Mouse (Mus musculus) cerebral cortex, adult 2 months (tissue): ENCODE measurements around the gene Prmt8.

Experiments
- WGBS: fragments of 180-500 bp; shearing (Covaris S2); methylation state at CpG from one replicate; pipeline ENCODE4 v1.1.7; 2018; 5-methylcytosine and 5-hydroxymethylcytosine counted together

Gene Prmt8

DNA sequence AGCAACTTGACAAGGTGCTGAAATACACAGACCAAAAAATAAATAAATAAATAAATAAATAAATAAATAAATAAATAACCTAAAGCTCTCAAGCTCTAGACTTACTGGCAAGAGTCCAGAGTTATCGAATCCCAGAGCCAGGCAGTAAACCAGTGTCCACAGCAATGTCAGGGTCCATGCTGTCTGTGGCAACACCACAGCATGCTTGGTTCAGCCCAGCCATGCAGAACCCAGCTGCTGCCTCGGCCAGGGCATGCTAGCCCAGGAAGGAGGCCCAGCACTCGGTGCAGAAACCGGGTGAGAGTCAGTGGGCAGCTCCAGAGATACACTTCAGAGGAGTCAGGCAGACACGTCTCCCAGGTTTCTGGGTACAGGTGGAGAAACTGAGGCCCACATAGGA lies 29.4 kb downstream of the Prmt8 start:
- 67% methylated on average over 5 of the region's 5 CpGs for WGBS

DNA sequence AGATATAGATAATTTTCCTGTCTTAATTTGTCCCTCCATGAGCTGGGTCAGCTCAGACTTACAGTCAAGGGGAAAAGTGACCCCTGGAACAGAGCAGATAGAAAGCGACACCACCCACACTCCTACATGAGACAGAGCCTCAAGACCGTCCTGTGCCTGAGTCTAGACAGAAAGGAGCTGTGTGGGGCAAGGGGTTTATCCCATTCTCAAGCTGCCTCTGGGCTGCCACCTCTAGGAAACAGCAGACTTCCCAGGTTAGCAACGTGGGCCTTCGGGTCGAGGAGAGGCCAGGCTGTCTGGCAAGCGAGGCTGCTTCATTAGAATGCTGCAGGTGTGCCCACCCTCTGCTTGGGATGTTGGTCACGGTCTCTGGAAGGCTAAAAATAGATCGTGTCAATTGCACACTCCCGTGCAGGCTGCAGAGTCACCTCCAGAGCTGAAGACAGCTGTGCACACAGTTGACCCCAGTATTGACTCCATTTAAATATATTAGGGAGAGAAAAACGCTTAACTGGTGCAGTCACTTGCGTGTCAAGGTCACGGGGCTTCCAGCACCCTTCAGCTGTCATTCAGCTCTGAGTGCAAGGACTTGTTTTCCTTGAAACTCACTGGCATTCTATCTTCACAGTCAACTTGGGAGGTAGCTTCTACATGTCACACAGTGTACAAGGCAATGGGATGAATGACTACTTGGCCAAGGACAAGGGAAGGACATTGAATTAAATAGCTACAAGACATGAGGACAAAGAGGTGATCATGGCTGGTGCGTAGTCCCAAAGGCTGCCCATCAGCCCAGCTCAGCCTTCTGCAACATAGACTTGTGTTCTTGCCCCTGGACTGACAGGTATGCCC lies 33.9 kb downstream of the Prmt8 start:
- WGBS: 62% methylated on average over 13 of the region's 13 CpGs

DNA sequence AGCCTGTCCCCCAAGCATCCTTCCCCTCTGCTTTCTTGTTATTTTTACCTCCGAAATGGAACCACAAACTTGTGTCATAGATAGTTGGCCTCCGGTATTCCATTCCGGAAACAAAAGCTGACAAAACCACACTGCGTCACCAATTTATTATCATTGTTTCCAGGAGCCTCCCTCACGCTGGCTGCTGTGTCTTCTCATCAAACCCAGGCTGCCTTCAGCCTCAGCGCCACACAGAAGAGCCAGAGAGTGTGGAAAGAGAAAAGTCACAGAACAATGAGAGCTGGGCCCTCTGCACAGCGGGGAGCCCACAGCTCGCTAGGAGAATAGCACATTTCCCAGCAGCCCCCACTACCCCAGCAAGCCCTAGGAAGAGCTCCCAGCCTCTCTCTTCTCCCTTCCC lies 46.1 kb downstream of the Prmt8 start:
- 56% methylated on average over 8 of the region's 8 CpGs for WGBS

DNA sequence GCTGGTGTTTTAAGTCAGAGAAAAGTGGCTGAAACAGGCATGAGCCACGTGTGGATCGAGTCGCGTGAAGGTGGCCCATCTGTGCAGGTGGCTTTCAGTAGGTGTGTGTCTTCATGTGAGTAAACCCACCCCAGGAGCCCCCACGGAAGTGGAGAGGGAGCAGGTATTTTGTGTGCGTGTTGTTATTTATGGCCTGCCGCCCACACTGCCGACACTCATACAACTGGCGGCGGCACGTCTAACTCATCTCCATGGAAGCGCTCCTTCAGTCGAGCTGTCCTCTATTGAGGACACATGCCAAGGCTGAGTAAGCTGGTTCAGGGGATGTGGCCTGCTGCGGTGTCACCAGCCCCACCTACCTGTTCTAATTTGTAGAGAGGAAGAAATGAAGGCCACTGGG lies 49.4 kb downstream of the Prmt8 start:
- WGBS: 59% methylated on average over 14 of the region's 14 CpGs

DNA sequence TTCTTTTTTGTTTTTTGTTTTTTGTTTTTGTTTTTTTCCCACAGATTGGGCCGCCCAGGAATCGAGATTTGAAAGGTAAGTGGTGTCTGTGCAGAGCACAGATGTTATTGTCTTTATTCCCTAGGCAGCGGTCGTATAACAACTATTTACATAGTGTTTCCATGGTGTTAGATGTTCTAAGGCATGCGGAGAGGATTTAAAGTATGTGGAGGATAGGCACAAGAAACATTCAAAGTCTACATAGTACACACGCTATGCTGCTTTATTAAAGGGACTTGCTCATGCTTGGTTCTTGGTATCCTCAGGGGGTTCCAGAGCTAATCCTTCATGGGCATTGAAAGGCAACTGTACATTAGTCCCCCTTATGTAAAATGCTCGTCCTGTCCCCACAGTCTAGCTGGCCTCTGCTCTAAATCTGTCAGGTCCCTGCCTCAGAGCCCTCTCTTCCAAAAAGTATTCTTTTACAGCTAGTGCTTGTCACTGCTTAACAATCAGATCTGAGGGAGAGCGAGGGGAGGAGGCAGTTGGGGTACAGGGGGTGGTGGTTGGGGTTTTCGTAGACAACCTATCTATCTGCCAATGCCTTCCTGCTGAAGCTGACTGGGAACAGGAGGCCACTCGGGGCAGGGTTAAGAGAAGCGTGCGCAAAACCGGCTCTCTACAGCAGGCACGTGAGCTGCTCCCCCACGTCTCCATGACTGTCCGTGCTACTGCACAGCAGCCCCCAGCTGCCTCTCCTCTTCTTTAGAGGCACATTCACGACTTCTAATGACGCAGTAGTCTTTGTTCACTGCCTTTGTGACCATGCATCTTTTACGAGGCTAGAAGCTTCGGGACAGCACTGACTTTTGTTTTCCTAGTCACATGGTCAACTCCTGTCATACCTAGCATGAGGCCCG lies 51.8 kb downstream of the Prmt8 start:
- 65% methylated on average over 21 of the region's 21 CpGs for whole genome bisulfite sequencing

DNA sequence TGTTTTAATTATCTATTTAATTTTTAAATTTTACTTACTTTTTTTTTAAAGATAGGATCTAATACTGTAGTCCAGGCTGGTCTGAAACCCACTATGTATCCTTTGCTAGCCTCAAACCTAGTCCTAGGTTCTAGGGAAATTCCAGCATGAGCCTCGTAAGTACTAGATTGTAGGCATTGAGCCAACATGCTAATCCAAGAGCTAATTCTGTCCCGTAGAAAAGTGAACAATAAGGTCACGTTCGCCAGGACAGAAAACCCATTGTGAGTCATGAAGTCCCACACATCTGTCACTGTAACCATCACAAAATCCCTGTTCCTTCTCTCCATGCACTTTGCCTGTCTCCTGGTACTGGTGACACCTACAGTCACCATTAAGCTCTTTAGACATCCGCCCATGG lies 53.8 kb downstream of the Prmt8 start:
- WGBS: 44% methylated on average over 5 of the region's 5 CpGs

DNA sequence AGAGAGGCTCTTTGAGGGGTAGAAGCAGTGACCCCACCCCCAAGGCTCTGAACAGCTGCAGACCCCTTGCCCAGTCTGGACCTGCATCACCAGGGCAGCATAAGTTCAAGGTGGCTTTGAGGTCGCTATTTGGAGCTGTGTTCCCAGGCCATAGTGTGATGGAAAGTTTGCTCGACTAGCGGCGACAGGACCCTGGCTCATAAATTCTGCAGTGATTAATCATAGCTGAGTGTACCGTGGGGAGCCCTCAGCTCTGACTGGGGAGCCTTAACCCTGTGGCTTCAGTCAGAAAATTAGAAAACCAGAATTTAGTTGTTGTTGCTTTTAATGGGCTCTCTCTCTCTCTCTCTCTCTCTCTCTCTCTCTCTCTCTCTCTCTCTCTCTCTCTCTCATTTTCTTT lies 54.4 kb downstream of the Prmt8 start:
- 80% methylated on average over 5 of the region's 5 CpGs for WGBS

DNA sequence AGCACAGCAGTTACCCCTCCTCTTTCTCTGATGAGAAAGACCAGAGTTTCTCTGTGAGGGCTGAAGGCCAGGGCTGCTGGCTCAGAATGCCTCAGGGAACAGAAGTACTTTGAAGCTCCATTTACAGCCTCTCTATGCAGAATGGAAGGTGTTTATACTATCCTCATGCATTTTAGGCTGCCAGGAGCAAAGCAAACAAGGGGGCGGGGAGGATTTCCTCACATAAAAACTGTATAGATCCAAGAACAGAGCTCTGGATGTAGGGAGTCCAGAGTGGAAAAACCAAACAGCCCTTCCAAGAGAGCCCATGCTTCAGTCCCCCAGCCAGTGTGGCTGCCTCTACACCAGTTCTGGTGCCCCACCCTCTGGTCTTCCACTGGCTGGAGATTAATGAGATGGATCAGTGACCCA lies 61.0 kb downstream of the Prmt8 start:
- WGBS: 44% methylated on average over 1 of the region's 1 CpGs

DNA sequence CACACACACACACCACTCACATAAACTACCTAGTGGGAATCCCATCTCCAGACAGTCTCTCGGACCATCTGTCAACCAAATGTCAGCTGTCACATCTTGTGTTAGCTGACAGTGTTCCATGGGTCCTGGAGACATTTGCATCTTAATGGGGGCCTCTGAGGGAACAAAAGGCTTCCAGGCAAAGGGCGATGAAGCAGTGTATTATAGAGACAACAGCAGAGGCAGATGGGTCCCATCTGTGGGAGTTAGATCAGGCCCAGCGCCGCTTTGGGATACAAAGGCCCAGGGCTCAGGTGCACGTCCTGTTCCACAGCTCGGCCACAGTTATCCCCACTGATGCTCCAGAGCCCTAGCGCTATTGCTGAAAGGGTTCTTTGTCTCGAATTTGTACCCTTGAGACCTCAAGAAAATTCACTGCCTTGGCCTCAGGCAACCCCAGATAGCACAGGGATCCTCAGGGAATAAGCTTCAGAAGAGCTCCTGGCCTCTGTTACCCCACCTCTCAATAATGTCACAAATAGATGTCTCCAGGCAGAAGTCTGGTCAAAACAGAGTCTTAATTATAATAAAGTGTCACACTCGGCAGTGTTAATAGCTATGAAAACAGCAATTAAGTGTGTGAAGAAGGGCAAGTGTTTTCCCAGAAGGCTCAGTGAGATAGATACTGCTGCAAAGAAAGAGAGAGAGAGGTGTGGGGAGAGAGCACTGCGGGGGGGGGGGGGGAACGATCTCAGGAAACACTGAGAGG lies 68.1 kb downstream of the Prmt8 start:
- 45% methylated on average over 10 of the region's 11 CpGs for WGBS

DNA sequence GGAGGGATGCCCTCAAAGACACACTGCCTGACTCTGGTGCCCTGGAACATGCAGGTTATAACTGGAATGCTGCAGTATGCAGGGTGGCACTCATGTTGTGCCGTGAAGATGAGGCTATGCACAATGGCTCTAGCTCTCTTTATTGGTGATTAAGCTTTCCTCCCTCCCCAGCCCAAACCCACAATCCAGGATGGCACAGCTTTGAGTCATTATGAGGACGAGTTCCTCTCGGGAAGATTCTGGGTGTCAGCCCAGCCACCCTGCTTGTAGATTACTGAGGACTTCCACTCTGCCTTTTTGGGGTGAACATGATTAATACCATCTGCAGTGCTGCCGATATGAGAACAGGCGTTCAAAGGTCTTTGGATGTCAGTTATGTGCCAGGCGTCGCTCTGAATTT lies 75.6 kb downstream of the Prmt8 start:
- WGBS: 57% methylated on average over 7 of the region's 7 CpGs

DNA sequence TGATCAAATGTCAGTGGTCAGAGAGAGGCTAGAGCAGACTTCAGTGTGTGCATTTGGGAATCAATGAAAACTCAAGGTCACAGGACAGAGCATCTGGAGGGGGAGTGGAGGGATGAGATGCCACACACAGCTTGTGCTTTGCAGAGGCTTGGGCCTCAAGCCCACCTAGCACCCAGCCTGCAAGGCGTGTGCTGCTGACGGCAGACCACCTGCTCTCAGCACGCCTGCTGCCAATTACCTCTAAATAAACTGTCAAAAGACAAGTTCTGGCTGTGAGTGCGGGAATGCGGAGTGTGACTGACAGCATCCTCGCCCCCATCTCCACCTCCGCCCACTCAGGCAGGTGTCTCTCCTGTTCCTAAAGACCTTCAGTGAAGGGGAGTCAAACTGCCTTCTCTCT lies 77.0 kb downstream of the Prmt8 start:
- WGBS: 51% methylated on average over 7 of the region's 7 CpGs

DNA sequence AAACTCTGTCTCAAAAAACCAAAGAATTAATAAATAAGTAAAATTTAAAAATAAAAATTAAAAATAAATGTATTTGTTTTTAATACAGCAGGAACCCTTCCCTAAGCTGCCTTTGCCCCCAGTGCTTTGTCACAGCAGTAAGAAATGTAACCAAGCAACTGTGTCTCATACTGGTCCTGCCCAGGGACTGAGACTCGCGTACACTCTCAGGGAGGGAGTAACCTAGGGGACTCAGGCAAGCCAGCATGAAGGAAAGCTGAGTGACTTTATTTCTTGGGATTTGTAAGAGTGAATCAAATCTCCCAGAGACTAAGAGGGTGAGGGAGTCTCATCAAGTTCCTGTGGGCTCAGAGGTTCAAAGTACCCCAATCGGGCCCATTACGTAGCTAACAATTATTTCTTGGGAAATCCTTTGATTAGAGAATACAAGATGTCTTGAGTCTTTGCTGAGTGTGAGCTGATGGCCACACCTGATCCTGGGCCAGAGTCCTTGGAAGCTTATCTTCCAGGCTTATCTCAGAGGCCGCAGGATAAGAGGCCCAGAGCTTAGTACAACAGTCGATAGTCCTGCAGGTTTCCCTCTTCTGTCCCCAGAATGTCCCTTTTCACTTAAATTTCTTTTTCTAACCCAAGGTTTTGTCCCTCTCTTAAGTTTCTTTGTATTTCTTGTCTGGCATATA lies 82.0 kb downstream of the Prmt8 start:
- 92% methylated on average over 6 of the region's 6 CpGs for WGBS

DNA sequence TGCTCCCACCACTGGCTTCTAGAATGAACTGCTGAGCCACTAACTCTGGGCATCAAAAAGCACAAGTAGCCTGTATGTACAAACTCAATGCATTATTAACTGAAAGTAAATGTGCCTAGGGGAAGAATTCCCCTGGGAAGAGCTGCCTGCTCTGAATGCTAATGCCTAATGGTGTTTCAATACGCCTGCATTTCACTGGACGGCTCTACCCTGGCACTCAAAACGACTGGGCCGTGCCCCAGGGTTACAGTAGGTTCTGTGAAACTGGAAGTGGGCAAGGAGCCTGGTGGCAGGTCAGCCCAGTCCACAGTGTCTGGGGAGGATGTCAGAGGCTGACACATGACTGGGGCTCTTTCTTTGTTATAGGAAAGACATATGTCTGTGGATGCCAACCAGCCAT lies 84.3 kb downstream of the Prmt8 start:
- WGBS: 62% methylated on average over 4 of the region's 4 CpGs

DNA sequence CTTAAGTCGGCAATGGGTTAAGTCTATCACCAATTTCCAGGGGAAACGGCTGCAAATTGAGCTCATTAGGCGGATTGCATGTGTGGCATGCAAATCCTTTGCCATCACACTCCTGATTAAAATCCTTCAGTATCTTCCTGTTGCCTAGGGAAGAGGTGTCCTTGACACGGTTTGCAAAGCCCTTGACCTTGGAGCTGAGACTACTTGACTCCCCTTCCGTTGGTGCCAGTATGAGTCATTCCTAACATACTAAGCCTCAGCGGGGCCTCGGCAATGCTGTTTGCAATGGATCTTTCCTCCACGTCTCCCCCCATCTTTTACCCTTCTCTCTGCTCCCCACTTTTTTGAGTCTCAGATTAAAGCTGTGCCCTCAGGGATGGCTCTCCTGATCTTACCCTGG lies 85.7 kb downstream of the Prmt8 start:
- WGBS: 52% methylated on average over 8 of the region's 8 CpGs

DNA sequence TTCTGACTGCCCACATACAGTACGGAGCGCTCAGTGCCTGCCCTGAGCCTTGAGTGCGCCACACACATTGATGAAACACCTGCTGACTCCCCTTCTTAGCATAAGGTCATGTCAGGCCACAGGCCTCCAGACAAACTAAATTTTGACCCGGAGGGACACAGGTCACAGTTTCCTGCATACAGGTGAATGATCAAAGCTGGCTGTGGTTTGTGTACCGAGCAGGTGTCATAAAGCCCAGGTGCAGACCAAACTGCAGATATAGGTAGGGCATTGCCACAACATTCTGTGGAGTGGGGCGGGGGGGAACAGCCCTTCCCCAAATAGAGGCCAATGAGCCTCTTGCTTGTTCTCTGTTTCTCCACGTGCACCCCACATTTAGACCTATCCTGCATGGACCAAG lies 88.5 kb downstream of the Prmt8 start:
- WGBS: 96% methylated on average over 7 of the region's 7 CpGs

DNA sequence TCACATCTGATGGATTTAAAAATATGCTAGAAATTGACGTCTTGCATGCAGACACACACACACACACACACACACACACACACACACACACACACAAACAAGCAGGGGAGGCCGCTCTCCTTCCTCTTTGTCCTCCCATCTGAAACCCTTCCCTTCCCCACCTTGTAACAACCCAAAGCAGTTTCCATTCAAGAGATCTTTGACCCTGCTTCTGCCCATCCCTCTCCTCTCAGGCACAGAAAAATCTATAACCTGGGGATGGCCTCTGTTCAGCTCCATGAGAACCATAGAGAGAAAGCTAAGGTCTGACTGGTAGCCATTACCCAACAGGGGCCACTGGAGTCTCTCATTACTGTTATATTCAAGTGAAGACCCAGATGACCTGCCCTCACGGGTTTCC lies 90.3 kb downstream of the Prmt8 start:
- WGBS: 71% methylated on average over 3 of the region's 3 CpGs

DNA sequence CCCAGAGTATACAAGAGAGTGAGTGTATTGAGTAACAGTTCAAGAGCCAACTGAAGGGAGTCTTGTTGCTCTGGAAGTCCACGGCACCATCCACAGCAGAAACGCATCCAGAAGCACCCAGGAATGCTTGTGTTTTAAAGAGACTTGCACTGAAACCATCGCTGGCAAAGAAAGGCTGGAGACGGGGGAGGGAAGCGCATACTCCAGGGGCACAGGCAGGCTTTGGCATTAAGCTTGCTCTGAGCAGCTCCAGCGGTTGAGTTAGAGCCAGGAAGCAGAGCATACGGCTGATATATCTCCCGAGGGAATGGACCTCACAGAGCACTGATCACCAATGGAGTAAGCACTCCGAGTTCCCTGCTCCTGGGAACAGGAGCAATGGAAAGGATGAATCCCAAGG lies 91.0 kb downstream of the Prmt8 start:
- 47% methylated on average over 9 of the region's 9 CpGs for whole genome bisulfite sequencing

DNA sequence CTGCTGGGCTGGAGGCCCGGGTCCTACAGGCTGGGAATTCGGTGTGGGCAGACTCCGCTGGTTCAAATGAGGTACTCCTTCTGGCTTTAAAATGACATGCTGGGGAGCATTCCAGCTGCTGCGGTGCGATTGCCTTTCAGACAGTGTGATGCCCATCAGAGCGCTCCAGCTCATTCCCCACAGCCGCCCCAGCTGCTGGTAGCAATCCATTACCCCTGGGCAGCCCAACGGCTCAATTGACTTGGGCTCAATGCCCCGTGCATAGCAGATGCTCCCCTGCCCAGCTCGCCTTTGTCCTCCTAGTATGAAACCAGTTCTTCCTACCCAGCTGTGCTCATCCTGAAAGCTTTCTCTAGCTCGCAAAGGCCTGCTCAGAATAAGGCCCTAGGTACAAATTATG lies 92.4 kb downstream of the Prmt8 start:
- WGBS: 68% methylated on average over 11 of the region's 11 CpGs

DNA sequence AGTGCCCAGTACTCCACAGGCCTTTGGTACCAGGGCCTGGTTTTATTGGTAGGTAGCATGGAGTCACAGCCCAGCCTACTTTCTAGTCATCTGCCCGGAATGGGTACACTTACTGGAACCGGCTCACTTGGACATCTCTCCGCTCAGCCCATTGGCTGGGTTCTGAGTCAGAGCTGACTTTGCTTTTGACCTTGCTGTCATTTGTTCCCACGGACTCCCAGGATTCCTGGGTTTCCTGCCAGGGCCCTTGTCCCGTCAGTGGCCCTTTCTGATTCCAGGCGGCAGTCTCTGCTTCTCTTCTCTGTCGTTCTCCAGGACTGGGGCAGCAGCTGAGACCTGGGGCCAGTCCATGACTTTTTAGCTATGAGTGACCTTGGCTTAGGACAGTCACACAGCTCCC lies 97.2 kb downstream of the Prmt8 start:
- 75% methylated on average over 7 of the region's 7 CpGs for WGBS

DNA sequence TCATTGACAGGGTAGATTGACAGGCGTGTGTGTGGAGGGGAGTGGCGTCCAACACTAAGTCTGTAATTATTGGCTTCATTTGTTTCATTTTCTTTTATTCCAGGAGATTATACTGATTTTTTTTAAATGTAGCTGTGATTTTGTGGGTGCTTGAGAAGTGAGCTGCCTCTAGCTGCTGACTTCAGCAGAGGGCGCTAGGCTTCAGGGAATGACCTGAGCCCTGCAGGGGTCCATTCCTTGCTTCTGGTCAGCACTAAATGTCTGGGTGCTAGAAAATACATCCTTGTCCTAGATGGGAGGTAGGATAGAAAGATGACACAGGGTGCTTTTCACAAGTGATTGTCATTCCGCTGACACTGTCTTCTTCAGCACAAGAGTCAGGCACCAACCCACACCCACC lies 99.2 kb downstream of the Prmt8 start:
- 91% methylated on average over 4 of the region's 4 CpGs for WGBS

DNA sequence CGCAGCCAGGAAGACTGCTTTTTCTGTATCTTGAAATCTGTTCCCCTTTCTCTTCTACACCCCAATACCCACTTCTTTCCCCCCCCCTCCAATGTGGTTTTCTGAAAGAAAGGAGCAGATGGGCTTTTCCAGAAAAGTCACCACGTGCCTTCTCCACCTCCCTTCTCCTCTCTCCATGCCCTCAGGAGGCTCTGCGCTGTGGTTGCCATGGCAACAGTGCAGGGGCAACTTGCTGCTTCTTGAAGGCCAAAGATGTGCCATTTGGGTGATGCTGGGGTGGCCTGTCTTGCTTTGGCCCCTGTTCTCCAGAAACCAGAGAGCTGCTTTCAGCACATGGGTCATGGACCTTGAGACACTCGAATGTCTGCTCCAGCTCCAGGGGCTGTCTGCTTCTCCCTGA lies 100.0 kb downstream of the Prmt8 start:
- WGBS: 47% methylated on average over 4 of the region's 4 CpGs

DNA sequence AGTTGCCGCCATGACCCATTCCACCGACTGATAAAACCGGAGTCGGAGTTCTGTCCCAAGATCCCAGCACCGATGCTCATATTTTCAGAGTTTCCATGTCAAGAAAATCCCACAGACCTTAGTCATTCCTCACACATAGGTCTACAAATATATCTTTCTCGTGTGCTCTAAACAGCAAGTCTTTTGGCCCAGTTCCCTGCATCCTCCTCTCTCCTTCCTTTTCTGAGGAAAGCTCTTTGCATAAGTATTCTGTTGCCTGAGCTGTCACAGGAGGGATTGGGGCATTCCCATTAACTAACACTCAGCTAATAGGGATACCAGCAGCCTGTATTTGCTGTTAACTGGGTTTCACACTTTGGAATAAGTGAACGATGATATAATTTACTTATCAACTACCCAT lies 106.0 kb downstream of the Prmt8 start:
- WGBS: 34% methylated on average over 7 of the region's 7 CpGs
